Mouse (Mus musculus) erythroid progenitor cell, adult 5-6 weeks (primary cell): ENCODE data around the gene Gbf1. TPM values are rescaled to one million over a fixed set of nuclear protein-coding genes. Genes with fewer than 3 reads are reported as not detected.
A peak's percentile ranks its signal among the peaks of the same experiment; 100 is the strongest.

Experiments
- ATAC-seq: replicated peaks from 2 replicates; pipeline ENCODE4 v1.8.0; 2016; ENCODE audit warnings: moderate number of reproducible peaks, mild to moderate bottlenecking, moderate TSS enrichment, inconsistent platforms; ENCODE audit not compliant: poor library complexity, low FRiP score, severe bottlenecking
- total RNA-seq, 2 experiments: library from RNA; stranded (forward) in 1 of 2; stranded (reverse) in 1 of 2; fragments of 150-400 nt in 1 of 2; fragments of 186-747, 209-891 nt in 1 of 2; gene quantifications; 2 replicates each; pipeline versions ENCODE4 v1.2.3 to v1.2.4; 2015 to 2017; ENCODE audit warnings: low replicate concordance in 2 of 2

Gene Gbf1
- total RNA-seq, 2 experiments from 2014 or later, result 11.4 to 30.6 TPM

DNA sequence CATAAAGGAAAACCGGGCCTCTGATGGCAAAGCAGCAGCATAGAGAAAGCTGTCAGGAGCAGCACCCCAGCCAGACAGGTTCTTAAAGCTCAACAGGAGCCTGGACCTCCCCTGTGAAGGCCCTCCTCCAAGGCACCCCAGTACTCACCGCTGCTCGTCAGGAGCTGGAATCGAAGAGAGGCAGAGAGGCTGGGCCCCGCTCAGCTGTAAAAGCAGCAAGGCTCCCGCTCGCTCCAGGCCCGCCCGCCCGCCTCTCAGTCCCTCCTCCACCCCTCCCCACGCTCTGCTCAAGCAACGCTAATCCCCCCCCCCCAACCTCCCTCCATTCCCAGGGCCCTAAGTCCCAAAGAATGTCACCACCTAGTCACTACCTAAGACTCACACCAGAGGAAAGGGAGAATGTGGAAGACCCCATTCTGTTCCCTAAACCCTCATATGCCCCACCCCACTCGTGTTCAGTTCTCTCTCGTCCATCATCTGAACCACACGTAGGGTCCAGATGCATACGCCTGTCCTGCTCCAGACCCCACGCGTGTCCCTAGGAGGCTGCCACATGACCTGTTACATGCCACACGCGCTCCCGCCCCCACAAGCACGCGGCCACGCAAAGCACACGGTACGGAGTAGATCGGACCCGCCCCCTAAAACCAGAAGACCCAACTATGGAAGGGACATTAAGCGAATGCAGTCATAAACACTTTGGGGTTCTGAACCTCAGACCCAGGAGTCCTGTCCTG is 173.9 kb downstream of the Gbf1 start:
- ATAC-seq, result no peak

DNA sequence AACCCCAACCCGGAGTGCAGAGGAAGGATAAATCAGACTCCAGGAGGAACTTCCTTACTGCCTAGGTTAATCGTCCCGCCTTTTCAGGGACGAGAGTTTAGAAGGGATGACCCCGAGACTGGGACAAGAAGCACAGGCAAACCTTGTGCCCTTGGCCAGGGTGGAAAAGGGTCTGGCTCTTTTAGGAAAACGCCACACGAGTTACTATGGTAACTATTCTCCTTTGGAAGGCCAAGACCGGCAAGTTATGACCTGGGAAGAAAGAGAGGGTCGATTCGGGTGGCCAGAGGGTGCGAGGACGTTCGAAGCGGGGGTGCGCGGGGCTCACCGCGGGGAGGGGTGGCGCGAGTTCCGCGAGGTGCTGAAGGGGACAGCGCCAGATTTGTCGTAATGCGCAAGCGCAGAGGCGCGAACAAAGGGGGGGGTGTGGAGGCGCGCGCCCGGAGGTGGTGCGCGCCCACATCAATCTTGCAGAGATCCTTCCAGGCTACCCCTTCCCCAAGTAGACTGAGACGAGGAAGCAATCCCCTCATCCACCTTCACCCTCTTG is 174.5 kb downstream of the Gbf1 start, which contains the start of gene Psd:
TSS of gene Psd (minus strand) at position 401 of the 550 bp plus-strand sequence.
- ATAC-seq, result no peak

DNA sequence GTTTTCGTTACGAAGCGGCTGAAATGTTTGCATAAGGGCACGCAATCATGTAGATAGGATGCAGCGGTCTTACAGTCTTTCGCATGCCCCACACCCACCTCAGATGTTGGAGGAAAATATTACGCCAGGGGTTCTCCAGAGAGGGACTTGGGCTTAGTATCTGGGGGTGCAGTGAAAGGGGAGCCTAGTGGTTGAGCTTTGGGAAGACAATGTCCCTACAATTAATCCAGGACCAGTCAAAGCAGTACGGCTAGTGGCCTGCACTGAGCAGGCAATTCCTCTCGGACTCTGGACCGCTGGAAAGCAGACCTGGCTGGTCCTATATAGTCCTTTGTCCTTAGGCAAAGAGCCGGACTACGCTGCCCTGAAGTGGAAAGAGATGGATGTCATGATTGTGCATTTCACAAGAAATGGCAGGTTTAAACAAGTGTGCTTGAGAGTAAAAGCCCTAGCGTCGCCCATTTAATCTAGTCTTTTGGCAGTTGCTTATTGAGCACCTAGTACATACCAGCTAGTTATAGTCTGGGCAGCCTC is 175.3 kb downstream of the Gbf1 start:
- ATAC-seq, result no peak

DNA sequence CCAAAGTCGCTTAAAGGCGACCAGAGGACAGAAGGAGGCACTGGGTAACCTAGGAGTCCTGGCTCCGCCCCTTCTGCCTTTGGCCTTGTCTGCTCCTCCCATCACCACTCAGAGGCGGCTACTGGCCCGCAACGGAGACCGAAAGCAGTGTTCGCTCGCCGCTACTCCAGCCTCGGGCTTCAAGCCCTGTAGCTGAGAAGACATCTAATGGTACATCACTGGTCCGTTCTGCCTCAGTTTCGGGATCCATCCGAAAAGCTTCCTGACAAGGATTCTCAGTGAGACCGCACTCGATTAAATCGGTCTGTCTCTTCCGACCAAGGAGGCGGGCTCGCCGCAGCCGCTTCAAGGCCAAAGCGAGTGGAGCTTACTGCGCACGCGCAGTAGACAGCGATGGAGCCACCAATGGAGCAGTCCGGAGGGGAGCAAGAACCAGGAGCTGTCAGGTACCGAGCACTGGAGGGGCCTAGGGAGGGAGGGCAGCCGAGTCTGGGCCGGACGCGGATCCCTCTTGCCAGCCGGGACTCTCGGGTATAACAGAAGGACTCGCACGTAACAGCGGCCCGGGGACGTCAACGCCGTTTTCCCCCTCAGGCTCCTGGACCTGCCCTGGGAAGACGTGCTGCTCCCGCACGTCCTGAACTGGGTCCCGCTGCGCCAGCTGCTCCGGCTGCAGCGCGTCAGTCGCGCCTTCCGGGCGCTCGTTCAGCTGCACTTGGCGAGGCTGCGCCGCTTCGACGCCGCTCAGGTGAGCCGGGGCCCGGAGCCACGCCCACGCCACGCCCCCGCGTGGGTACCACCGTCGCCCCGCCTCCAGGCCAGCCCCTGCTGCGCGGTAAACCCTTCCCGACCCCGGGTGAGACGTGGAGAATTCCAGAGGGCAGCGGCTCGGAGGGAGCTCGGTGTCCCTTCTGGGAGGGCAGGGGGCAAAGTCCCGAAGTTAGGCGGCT is 176.0 kb downstream of the Gbf1 start, which contains the start of gene Fbxl15:
TSS of gene Fbxl15 (plus strand) at position 104 of the 950 bp plus-strand sequence.
- ATAC-seq, result peak; percentile 85

DNA sequence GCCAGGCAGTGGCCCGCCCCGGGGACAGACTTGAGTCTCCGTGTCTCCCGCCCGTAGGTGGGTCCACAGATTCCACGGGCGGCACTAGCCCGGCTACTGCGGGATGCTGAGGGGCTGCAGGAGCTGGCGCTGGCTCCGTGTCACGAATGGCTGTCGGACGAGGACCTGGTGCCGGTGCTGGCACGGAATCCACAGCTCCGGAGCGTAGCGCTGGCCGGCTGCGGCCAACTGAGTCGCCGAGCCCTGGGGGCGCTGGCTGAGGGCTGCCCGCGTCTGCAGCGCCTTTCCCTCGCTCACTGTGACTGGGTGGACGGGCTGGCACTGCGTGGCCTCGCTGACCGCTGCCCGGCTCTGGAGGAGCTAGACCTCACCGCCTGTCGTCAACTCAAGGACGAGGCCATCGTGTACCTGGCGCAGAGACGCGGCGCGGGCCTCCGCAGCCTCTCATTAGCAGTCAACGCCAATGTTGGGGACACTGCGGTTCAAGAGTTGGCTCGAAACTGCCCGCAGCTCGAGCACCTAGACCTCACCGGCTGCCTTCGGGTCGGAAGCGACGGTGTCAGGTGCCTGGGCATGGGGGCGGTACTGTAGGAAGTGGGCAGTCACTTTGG is 176.8 kb downstream of the Gbf1 start:
- ATAC-seq, result no peak

DNA sequence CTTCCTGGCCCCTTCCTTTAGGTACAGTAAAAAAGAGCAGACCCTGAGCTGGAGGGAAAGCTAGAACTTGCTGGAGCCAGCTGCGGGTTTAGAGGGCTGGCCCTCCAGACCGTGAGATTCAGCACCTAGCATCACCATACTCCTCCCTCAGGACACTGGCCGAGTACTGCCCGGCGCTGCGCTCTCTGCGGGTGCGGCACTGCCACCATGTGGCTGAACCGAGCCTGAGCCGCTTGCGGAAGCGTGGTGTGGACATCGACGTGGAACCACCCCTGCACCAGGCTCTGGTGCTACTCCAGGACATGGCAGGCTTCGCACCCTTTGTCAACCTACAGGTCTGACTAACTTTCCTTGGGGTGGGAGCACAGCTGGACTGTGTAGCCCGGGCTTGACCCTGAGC is 177.6 kb downstream of the Gbf1 start:
- peak; percentile 74 for ATAC-seq

DNA sequence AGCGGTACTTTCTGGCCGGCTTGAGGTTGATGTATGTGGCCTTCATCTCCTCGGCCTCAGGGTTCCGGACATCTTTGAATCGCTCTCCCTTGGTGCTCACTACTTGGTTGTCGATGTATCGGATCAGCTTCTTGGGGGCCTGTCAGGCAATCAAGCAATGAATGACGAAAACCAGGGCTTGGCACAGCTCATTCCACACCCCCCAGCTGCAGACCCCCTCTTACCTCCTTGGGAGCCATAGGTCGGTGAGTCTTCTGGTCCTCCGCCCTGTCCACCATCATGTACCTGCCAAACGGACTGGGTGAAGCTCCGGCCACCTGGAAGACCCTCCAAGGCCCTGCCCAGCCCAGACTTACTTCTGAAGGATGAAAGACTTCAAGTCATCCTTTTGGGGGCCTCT is 178.4 kb downstream of the Gbf1 start:
- ATAC-seq, result no peak

DNA sequence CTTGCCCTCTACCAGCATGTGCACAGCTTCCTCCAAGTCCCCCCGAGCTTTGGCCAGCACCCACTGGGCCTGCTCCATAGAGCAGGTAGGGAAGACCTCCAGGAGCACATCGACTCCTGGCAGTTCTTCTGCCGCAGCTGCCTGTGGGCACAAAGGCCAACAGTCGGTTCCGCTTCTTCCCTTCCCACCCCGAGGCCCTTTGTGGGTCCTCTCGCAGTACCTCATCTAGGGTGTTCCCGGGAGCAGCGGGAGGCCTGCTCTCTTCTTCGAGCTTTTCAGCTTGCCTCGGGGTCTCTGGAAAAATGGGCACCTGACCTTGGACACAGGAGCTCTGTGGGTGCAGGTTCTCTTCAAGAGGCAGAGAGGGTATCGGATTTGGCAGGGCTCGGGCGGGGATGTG is 179.0 kb downstream of the Gbf1 start:
- ATAC-seq, result no peak

DNA sequence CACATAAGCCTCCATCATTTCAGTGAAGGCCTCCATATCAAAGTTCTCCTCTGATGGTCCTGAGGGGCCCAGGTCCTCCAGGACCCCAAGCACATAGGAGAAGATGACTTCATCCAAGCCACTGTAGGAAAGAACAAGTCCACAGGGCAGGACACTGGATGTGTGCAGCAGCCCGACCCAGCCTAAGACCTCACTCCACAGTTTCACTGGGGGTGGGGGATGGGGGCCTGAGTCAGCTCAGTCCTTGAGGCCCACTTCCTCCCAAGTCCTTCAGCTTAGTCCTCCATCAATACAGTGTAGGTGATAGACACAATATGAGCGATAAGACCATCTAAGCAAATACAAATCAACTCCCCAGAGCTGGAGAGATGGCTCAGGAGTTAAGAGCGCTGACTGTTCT is 179.6 kb downstream of the Gbf1 start:
- no peak for ATAC-seq

DNA sequence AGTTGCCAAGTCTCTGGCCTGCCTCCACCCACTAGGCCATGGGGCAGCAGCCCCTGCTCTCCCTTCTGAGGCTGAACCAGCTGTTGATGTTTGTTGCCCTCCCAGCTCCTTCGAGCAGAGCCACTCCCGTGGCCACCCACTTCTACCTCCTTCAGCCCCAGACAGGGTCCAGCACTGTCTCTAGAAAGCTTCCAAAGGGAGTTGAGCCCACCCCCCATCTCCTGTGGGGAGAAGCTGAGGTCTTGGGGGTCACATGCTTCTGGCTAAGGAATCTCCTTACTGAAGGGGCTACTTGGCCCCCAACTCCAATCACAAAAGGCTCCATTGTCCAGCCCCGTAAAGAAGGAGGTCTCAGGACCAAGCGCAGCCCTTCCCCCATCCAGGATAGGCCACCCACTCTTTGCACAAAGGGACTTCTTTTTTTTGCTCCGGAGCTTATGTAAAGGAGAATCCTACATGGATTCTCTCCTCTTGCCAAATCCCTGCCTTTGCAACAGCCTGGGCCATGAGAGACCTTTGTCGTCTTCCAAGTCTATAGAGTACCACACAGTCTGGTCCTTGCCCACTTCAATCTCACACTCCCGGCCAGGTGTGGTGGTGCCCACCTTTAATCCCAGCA is 180.5 kb downstream of the Gbf1 start:
- ATAC-seq, result no peak

DNA sequence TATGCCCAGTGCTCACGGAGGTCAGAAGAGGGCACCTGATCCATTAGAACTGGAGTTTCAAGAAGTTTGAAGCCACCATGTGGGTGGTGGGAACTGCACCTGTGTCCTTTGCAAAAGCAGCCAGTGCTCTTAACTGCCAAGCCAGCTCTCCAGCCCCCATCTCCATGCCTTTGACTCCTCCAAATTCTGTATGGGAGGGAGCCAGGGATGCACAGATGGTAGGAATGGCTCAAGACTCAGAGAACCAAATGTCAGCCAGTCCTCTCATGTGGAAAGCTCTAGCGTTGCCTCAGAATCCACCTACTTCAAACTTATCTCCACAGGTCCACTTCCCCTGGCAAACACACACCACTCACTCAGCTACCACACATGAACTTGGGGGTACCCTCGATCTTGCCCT is 181.6 kb downstream of the Gbf1 start:
- ATAC-seq, result no peak

Other genes starting within 250 kb of the Gbf1 start
- 0.72 and 3.4 TPM in 2 replicates for gene Armh3, start 154.0 kb upstream of the Gbf1 start, total RNA-seq (2015; ENCODE audit: low replicate concordance)
- gene Armh3, start 154.0 kb upstream of the Gbf1 start, total RNA-seq (2017; ENCODE audit: low replicate concordance), result 1.2 and 2.0 TPM in 2 replicates
- not detected in 2 replicates for gene Hps6, start 149.0 kb upstream of the Gbf1 start, total RNA-seq (2015; ENCODE audit: low replicate concordance)
- gene Hps6, start 149.0 kb upstream of the Gbf1 start, total RNA-seq (2017; ENCODE audit: low replicate concordance), result 1.2 TPM in 1 of 2 replicates, not detected in the other
- gene Pprc1, start 107.6 kb upstream of the Gbf1 start, total RNA-seq (2015; ENCODE audit: low replicate concordance), result 69.2 and 76.8 TPM in 2 replicates
- gene Pprc1, start 107.6 kb upstream of the Gbf1 start, total RNA-seq (2017; ENCODE audit: low replicate concordance), result 76.5 and 82.0 TPM in 2 replicates
- 45.3 and 53.3 TPM in 2 replicates for gene Ldb1, start 107.3 kb upstream of the Gbf1 start, total RNA-seq (2015; ENCODE audit: low replicate concordance)
- gene Ldb1, start 107.3 kb upstream of the Gbf1 start, total RNA-seq (2017; ENCODE audit: low replicate concordance), result 62.8 and 77.5 TPM in 2 replicates
- gene Nolc1, start 76.6 kb upstream of the Gbf1 start, total RNA-seq (2015; ENCODE audit: low replicate concordance), result 9.6 and 16.2 TPM in 2 replicates
- gene Nolc1, start 76.6 kb upstream of the Gbf1 start, total RNA-seq (2017; ENCODE audit: low replicate concordance), result 18.5 and 27.3 TPM in 2 replicates
- gene Elovl3, start 20.6 kb upstream of the Gbf1 start, total RNA-seq (2015; ENCODE audit: low replicate concordance), result not detected in 2 replicates
- not detected in 2 replicates for gene Elovl3, start 20.6 kb upstream of the Gbf1 start, total RNA-seq (2017; ENCODE audit: low replicate concordance)
- gene Pitx3, start 4.2 kb upstream of the Gbf1 start, total RNA-seq (2015; ENCODE audit: low replicate concordance), result not detected in 2 replicates
- gene Pitx3, start 4.2 kb upstream of the Gbf1 start, total RNA-seq (2017; ENCODE audit: low replicate concordance), result not detected in 2 replicates
- 1.1 and 1.7 TPM in 2 replicates for gene Nfkb2, start 151.8 kb downstream of the Gbf1 start, total RNA-seq (2015; ENCODE audit: low replicate concordance)
- 1.2 and 1.9 TPM in 2 replicates for gene Nfkb2, start 151.8 kb downstream of the Gbf1 start, total RNA-seq (2017; ENCODE audit: low replicate concordance)
- gene Psd, start 174.6 kb downstream of the Gbf1 start, total RNA-seq (2015; ENCODE audit: low replicate concordance), result not detected in 2 replicates
- gene Psd, start 174.6 kb downstream of the Gbf1 start, total RNA-seq (2017; ENCODE audit: low replicate concordance), result 2.8 TPM in 1 of 2 replicates, not detected in the other
- gene Fbxl15, start 175.7 kb downstream of the Gbf1 start, total RNA-seq (2015; ENCODE audit: low replicate concordance), result not detected in 2 replicates
- gene Fbxl15, start 175.7 kb downstream of the Gbf1 start, total RNA-seq (2017; ENCODE audit: low replicate concordance), result 2.2 TPM in 1 of 2 replicates, not detected in the other
- gene Cuedc2, start 186.2 kb downstream of the Gbf1 start, total RNA-seq (2015; ENCODE audit: low replicate concordance), result 8.4 and 16.2 TPM in 2 replicates
- 42.4 and 50.7 TPM in 2 replicates for gene Cuedc2, start 186.2 kb downstream of the Gbf1 start, total RNA-seq (2017; ENCODE audit: low replicate concordance)
- gene Mfsd13a, start 188.6 kb downstream of the Gbf1 start, total RNA-seq (2015; ENCODE audit: low replicate concordance), result 4.6 and 6.1 TPM in 2 replicates
- 1.4 and 6.2 TPM in 2 replicates for gene Mfsd13a, start 188.6 kb downstream of the Gbf1 start, total RNA-seq (2017; ENCODE audit: low replicate concordance)
- not detected in 2 replicates for gene 2310034G01Rik, start 197.8 kb downstream of the Gbf1 start, total RNA-seq (2015; ENCODE audit: low replicate concordance)
- not detected in 2 replicates for gene 2310034G01Rik, start 197.8 kb downstream of the Gbf1 start, total RNA-seq (2017; ENCODE audit: low replicate concordance)
- 66.7 and 75.0 TPM in 2 replicates for gene Actr1a, start 243.2 kb downstream of the Gbf1 start, total RNA-seq (2015; ENCODE audit: low replicate concordance)
- 82.9 and 94.7 TPM in 2 replicates for gene Actr1a, start 243.2 kb downstream of the Gbf1 start, total RNA-seq (2017; ENCODE audit: low replicate concordance)
- gene Sufu, start 244.4 kb downstream of the Gbf1 start, total RNA-seq (2015; ENCODE audit: low replicate concordance), result 3.6 and 5.9 TPM in 2 replicates
- 2.4 and 4.8 TPM in 2 replicates for gene Sufu, start 244.4 kb downstream of the Gbf1 start, total RNA-seq (2017; ENCODE audit: low replicate concordance)